Mouse (Mus musculus): Measurements from ENCODE around the gene Lyrm4.

DNA sequence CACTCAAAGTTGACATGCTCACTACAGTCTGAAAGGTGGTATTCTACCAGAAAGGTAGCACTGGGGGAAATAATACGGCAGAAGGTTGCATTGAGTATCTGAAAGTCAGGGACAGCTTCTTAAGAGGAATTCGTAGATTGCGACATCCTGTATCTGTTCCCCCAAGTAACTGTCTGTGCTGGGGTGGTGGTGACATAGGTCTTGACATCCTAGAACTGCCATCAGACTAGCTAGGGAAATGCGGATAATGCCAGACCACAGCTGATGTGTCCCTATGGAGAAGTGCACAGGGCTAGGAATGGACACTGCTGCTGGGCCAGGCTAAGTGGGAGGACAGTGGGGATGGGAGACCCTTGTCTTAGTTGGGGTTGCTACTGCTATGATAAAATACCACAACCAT is 8.8 kb downstream of the Lyrm4 start:
- TF ChIP-seq CHD2 (IDR thresholded peaks at IDR 0.05; ENCODE audit: low read depth, low read length) (no peak), MAFK (IDR thresholded peaks at IDR 0.05; ENCODE audit: insufficient read depth, low read depth, low read length) (no peak), ZNF384 (IDR thresholded peaks at IDR 0.05; ENCODE audit: low read depth, low read length) (no peak)
